Mouse (Mus musculus) kidney, postnatal 10 days (tissue): ENCODE measurements around the gene Ust.
"Not testable (repeated sequence)": the region's sequence is repeated elsewhere in the genome, so short reads cannot be mapped to it uniquely, and the experiment has no call there.

Experiments
- DNase-seq: peaks from one replicate; pipeline ENCODE4 v3.0.0; 2021; ENCODE audit warnings: mixed read lengths

The Ust gene

DNA sequence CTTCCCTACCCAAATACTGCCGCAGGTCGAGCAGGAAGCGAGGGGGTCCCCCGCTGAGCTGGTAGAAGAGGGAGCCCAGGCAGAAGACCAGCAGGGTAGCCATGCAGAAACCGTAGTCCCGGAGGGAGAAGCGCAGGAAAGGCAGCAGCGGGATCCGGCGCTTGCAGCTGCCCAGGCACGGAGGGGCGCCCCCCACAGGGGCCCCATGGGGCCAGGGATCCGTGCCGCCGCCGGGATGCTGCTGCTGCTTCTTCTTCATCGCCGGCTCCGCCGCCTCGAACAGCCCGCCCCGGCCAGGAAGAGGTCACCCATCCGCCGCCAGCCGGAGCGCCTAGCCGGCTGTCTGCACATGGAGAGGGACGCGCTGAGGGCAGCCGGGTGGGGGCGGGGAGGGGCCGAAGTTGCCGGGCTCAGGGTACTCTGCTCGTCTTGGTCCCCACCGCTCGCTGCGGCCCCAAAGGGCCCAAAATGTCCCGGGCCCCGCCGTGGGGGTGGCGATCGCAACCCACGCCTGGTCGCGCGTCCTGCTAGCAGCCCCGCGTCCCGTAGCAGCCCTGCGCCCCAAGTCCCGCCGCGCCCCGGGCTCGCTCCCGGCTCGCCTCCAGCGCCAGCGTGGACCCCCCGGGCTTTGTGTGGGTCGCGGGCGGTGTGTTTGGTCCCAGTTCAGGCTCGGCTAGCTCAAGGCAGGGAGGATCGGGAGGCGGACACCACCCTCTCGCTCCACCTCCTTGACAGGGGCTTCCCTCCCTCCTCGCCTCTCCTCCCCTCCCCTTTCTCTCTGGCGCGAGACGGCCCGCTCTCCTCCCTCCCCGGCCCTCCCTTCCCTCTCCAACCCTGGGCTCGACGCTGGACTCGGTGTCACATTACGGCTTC, at the start of gene Ust:
TSS of gene Ust (minus strand) at position 685 of the 873 bp plus-strand sequence.
- DNase-seq, result peak; percentile 89

DNA sequence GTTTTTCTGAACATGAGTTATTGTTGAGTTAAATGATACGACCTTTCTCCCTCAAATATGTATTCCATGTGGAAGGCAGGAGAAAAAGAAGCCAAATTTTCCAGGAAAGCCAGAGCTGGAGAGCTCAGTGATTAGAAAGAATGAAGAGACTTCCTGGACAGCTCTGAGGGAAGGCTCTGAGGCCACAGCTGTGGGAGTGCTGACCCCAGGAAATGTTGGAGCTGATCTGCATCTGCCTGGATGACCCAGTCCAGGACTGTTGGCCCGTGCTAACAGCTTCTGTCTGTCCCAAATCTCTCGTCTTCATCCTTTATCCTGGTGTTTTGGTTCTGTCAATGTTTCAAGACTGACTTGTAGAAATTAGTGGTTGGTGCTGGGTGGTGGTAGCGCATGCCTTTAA, 42.7 kb upstream of the Ust start:
- DNase-seq, result peak; percentile 54

DNA sequence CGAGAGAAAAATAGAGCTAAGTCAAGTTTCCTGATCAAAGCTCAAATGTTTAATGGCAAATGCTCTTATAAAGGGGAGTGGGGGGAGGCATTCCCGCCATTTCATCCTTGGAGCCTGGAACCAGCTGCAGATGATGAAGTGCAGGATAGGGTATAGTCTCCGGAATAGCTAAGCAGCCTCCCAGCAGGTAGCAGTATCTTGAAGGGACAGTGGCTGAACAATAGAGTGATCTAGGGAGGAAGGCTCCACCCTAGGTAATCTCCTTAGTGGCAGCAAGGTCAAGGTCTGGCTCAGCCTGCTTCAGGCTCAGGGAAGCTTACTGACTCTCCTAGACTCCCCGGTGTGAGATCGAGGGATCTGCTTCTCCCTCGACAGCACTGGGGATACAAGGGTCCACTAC, 40.9 kb upstream of the Ust start:
- not testable (repeated sequence) for DNase-seq

DNA sequence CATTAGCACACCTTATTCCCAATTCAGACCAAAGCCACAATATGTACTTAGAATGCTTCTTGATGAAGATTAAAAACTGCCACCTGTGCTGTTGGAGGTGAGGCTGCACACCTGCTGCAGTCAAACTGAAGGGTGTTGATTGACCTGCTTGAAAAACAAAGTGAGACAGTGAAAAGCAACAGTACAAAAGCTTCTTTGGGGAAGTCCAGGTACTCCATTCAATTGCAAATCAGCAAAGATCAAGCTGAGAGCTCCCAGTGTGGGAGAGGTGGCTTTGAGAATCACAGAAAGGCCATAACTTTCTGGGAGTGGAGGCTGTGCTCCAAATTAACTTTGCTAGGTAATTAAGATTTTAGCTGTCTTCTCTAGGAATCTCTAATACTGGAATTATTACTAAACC, 33.6 kb upstream of the Ust start:
- DNase-seq, result not testable (repeated sequence)

DNA sequence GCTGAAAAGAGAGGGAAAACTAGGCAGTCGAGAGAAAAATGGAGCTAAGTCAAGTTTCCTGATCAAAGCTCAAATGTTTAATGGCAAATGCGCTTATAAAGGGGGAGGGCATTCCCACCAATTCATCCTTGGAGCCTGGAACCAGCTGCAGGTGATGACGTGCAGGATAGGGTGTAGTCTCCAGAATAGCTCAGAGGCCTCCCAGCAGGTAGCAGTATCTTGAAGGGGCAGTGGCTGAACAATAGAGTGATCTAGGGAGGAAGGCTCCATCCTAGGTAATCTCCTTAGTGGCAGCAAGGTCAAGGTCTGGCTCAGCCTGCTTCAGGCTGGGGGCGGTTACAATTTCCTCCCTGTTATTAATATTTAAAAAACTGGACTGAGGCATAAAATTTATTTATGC, 33.0 kb upstream of the Ust start:
- not testable (repeated sequence) for DNase-seq

DNA sequence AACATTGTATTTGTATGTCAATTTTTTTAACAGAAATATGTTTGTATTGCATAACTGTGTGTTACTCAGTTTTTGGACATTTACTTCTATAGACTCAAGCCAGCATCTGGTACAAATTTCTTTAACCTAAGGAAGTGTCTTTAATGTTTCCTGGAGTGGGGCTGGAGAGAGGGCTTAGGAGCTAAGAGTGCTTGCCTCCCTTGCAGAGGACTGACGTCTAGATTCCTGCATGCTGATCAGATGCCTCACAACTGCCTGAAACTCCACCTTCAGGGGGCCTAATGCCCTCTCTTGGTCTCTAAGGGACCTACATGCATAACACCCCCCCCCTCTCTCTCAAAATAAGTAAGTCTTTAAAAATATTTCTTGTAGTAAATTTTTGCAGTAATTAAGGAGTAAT, 22.9 kb upstream of the Ust start:
- no peak for DNase-seq

DNA sequence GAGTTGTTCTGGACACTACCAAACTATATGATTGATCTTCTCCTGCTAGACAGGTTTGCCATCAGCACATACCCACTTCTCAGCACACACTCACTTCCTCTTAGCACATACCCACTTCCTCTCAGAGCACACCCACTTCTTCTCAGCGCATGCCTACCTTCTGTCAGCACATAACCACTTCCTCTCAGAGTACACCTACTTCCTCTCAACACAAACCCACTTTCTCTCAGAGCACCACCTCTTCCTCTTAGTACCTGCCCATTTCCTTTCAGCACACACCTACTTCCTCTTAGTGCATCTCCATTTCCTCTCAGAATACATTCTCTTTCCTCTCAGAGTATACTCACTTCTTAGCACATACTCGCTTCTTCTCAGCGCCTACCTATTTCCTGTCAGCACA, 16.8 kb upstream of the Ust start:
- no peak for DNase-seq

DNA sequence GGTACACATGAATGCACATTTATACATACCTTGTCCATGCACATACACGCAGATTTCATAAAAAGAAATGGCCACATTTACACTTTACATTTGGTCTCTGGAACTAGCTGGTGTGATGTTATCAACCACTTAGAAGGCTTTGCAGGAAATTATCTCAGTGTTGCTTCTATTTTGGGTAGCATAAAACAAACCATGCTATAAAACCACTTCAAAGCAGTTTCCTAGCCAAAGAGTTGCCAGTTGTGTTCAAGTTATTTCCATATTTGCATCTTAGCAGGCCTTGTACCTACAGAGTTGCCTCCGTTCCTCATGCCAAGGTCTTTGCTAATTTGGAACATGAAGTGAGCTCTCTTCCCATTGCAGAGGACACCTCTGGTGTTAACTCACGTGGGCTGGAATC, 13.0 kb upstream of the Ust start:
- no peak for DNase-seq

DNA sequence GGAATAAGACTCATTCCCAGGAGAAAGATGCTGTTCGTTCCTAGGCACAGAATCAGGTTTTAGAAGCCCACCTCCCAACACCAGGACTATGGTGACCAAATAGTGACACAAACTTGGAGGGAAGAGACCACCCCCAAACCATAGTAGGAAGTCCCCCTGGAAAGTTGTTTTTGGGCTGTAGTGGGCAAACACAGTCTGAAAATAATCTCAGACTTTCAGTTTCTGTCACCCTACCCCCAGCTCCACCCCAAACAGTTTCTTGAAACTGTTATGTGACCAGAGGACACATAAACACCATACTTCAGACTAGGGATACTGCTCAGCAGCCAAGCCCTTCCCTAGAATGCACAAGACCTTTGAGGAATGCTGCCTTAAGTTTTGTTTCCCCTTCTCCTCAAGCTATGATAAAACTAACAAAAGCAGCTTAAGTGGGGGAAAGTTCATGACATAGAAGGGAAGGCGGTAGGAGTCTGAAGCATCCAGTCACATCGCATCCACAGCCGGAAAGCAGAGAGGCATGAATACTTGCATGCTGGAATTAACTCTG, 12.0 kb upstream of the Ust start:
- DNase-seq, result no peak

DNA sequence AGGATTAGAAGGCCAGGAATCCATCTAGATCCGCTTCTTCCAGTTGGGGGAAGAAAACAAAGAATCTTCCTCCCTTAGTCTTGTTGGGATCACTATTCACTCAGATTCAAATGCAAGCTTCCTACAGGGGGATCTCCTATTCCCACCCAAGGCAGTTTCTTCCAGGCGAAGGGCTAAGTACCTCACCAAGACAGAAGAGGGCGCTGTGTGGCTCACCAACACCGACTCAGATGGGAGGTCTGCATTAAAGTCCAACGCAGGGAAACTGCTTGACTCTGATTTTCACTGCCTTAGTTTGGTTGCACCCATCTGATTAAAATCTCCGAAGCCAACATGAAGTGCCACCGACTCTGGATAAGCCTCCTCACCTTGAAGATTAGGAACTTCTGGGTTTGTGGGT, 10.5 kb upstream of the Ust start:
- peak; percentile 52 for DNase-seq

DNA sequence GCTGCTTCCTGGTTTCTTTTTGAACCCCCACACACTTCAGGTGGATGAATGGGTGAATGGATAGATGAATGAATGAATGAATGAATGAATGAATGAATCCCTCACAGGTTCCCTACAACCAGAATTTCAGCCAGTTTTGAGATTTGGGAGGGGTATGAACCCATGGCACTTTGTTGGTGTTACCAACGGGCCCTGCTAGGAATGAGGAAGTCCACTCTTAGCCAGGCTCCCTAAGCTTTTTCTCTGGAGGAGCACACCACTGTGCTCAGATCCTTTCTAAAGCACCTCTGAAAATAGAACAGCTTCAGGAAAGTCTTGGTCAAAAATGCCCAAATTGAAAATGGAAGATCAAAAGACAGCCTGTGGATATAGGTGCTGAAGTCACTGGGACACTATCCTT, 6.7 kb upstream of the Ust start:
- DNase-seq, result no peak

DNA sequence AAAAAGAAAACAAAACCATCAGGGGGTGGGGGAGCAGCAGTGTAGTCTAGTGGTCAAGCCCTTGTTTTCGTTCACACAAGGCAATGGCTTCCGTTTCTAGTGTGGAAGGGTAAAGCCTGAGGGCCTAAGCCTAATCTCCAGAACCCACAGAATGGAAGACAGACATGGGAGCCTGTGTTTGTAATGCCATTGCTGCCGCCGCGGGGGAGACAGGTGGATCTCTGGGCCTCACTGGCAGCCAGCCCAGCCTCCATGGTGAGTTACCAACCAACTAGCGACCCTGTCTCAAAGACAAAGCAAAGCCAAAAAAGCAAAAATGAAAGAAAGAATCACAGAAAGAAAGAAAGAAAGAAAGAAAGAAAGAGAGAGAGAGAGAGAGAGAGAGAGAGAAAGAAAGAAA, 2.9 kb upstream of the Ust start:
- DNase-seq, result no peak

DNA sequence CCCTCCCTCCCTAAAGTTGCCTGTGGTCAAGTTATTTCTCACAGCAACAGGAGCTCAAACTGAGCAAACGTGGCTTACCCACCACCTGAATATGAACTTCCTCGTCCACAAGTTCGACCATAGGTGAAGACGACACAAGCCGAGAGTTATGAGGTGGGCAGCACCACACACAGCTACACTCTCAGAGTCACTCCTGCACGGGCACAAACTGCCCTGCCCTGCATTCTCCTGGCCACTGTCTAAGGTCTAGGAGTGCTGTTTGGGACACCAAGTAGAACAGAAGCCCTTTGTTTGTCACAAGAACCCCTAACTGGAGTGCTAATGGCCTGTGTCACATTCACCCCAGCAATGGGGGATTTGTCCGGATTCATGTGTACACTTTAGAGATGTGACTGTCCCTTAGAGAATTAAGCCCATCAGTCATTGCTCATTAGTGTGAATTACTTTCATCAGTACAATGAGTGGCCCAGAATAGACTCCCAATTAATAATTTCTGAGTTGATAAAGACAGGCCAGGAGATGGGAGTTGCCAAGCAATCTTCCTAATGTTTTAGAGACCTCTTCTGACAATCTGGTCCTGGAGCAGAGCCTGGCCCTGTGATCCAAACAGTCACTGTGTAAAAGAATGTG, 2.3 kb upstream of the Ust start:
- no peak for DNase-seq

DNA sequence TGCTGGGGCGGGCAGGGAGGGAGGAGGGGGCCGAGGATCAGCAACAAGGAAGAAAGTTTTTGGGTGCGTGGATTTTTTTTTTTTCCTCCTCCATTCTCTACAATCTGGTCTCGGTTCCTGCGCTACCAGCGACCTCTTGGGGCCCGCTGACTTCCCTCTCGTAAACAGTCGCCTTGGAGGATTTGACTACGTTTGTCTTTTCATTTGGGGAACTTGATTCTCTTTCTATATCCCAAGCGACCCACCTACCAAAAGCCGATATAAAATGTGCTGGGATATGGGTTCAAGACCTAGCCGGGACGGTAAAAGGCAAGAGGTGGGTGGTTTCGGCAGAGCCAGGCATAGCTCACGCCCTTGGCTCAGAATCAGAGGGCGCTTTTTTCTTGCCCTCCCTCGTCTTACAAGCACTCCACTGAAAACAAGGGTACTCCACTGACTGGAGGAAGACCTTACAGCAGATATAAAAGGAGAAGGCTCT, 428 bp upstream of the Ust start:
- no peak for DNase-seq

DNA sequence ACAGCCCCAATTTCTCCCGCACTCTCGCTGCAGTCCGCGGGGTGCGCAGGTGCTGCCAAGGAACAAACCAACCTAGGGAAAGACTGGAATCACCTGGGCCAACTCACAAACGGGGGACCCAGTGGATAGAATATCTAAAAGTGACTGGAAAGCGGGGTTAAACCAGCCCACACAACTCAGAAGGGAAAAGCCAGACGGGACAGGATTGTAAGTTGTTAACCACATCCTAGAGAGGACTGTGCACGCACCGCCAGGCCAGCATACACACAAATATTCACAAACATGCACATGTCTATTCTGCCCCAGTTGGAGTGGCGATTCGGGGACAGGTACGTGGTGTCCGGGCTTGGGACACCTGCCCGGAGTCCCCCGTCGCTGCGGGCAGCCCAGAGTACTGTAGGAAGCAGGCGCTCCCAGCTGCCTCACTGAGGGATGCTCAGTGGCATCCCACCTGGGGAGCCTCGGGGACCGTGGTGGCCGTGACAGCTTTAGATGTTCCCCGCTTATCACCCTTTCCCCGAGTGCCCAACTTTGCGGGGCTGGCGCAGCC, 959 bp downstream of the Ust start:
- no peak for DNase-seq

DNA sequence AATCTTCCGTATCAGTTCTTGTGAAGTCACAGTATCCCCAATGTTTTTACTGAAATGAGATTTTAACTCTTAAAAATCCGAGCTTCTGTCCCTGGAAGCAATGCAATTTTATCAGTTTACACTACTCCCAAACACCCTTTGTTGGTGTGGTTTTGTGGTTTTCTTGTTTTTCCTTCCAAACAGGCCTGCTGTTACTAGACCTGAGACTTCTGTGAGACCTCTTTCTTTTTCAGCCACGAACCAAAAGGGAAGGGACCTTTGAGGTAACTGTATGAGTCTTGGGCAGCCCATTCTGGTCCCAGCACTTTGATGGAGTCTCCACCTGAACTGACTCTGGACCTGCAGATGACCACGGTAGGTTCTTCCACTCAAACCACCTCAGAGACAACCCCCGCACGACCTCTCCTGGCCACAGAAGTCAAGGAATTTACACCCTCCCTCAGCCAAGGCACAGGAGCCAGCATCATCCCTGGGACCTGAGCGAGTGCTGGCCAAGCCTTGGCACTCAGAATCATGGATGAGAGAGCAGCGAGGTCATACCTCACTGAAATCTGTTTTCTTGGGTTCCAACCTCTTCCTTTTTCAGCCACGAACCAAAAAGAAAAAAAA, 1.6 kb downstream of the Ust start:
- no peak for DNase-seq

DNA sequence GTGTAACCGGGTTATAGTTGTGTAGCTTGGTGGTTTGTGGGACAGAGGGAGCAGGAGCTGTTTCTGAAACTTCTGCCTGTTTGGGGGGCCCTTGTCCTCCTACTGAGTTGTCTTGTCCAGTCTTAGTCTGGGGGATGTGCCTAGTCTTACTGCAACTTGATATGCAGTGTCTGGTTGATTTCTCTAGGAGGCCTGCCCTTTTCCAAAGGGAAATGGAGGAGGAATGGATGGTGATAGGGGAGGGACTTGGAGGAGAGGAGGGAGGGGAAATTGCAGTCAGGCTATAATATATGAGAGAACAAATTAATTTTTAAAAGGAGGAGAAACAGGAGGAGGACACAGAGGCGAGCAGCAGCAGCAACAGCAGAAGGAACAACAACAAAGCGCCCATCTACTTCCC, 4.9 kb downstream of the Ust start:
- DNase-seq, result no peak

DNA sequence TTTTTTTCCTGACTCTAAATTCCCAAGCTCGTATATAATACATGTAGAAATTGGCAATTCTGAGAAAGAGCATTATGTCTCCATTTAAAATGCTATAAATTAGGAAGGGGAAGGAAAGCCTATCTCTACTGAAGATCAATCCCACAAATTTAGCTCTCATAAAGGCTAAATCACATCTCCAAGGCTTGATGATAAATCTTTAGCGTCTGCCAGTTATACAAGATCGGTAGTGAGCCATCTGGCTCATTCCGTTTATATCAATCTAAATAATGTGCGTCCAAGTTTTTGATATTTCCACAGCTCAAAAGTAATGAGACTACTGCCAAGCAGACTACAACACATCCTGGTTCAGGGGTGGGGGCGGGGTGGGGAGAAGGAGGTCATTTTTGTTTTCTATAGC, 6.4 kb downstream of the Ust start:
- no peak for DNase-seq

DNA sequence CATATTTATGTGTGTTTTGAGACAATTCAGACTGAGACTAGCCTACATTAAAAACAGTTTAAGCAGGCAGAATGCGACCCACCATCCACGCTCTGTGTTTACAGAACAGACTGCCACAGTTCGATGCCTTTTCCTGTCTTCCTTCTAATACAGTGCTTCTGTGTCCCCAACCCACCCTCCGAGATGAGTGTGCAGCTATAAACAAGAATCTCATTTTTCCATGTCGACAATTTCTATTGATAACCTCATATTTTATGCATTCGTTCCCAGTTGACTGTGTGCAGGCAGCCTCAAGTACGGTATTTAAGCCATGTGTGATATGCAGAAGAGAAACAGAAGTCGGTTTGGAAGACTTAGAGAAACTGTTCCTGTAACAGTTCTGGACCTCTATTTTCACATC, 6.9 kb downstream of the Ust start:
- DNase-seq, result no peak

DNA sequence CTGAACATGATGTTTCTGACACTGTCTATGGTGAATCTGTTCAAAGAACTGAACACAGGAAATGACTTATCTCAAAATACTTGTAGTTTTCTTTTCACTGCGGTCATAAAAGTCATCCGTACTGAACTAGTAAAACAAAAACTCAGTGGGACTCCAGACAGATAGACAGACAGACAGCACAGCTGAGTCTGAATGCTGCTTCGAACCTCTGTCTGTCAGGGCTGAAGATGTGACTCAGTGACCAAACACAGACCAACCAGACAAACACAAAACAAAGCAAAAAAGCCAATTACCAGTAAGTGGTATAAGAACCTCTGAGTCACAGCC, 12.4 kb downstream of the Ust start:
- DNase-seq, result no peak

DNA sequence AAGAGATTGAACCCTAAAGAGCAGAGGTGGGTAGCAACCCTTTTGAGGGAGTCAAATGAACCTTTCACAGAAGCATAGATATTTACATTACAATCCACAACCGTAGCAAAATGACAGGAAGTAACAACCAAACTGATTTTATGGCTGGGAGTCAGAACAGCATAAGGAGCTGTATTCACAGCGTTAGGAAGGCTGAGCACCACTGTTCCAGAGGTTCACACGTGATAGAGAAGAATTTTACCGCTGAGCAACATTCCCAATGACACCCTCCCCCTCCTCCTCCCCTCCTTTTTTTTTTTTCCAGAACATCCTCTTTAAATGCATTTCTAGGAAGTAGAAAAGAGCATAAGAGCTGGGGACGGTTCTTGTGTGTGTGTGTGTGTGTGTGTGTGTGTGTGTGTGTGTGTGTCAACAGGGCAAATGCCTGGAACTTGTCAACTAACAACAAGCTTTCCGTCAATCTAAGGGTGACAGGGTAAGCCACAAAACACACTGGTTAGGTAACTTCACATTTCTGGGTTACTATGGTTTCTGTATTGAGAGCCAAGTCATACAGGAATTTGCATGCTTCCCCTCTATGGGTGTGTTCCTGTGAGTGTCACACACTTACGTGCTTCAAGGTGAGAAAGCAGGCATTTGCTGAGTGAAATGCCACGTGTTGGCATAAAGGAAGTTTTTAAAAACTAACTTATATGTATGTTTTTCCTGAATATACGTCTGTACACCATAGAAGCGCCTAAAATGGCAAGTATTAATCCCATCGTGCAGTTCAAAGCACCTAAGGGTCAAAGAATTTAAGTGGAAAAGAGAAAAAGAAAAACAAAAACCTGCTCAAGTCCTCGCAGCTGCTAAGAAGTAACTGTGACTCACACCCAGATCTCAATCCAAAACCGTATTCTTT, 13.0 kb downstream of the Ust start:
- DNase-seq, result no peak

DNA sequence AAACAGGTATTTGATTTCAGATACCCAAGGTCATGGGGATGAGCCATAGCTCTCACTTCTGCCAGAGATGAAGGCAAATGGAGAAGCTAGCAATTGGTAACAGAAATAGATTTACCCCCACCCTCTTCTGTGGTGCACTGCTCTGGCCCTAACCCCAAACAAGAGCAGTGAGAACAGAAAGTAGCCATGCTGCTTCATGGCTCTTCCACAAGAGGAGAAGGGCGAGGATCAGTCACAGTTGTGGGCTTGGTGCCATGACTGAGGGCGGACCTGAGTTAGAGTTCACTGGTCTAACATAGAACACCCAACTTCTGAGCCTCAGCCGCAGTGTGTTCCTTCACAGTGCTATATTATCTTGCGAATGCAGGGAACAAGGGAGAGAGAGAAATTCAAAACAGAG, 13.8 kb downstream of the Ust start:
- no peak for DNase-seq
